Mouse (Mus musculus) ES-Bruce4 (cell line): ENCODE measurements around the gene Mcu.

ENCODE experiments used
- EP300 ChIP-seq: IDR thresholded peaks from 2 replicates; pipeline ENCODE4 v1.6.1; 2011; ENCODE audit warnings: low read depth, low read length; ENCODE audit not compliant: insufficient read depth
- POLR2A ChIP-seq: IDR thresholded peaks from one replicate; pipeline ENCODE4 v1.8.1; 2011; ENCODE audit warnings: low read length; ENCODE audit not compliant: insufficient read depth

DNA sequence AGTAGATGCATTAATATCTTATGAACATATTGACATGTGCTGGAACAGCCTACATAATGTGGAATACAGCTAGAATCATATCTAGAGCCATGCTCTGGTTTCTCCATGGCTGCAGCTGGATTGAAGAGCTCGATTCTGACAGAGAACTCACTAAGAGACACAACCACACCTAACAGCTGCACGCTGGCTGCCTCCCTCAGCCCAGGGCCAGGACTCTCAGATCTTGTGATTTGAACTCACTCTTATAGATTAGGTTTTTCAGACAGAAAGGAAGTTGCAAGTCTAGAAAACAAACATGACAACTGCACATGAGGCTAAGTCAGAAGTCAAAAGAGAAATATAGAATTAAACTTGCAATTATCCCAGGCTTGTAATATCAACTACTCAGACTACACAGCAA is 45.7 kb downstream of the Mcu start:
- TF ChIP-seq POLR2A = no peak
- no peak for TF ChIP-seq EP300
